Mouse (Mus musculus) kidney, postnatal 0 days (tissue): ENCODE data around the gene Aoc2. TPM values are rescaled to one million over a fixed set of nuclear protein-coding genes. Genes with fewer than 3 reads are reported as not detected.
"Not testable (repeated sequence)": the region's sequence is repeated elsewhere in the genome, so short reads cannot be mapped to it uniquely, and the experiment has no call there.

ENCODE experiments used
- ATAC-seq: fragments of 200-750 bp; cut with Nextera tagmentation; replicated peaks from 2 replicates; pipeline ENCODE4 v1.8.0; 2017; ENCODE audit warnings: low read depth, moderate number of reproducible peaks, moderate TSS enrichment, moderate library complexity; ENCODE audit not compliant: low FRiP score
- DNase-seq: peaks from one replicate; pipeline ENCODE4 v3.0.0-alpha.2; 2016; ENCODE audit warnings: low spot score
- H3K27ac ChIP-seq: fragments of 300-500 bp; sonication (generic); 2 replicates; pipeline ENCODE4 v1.5.1; 2014; ENCODE audit warnings: mild to moderate bottlenecking
- H3K27me3 ChIP-seq: fragments of 300-500 bp; sonication (generic); 2 replicates; pipeline ENCODE4 v1.6.1; 2014; ENCODE audit warnings: low read length, mixed read lengths; ENCODE audit not compliant: insufficient read depth
- H3K36me3 ChIP-seq: fragments of 300-500 bp; sonication (generic); 2 replicates; pipeline ENCODE4 v1.6.1; 2014; ENCODE audit warnings: low read length, mixed read lengths; ENCODE audit not compliant: insufficient read depth
- H3K4me1 ChIP-seq: fragments of 300-500 bp; sonication (generic); replicated peaks from 2 replicates; pipeline ENCODE4 v1.6.1; 2014; ENCODE audit warnings: antibody characterized with exemption, low read length, mixed read lengths; ENCODE audit not compliant: insufficient read depth
- H3K4me2 ChIP-seq: fragments of 300-500 bp; sonication (generic); 2 replicates; pipeline ENCODE4 v1.6.1; 2014; ENCODE audit warnings: mild to moderate bottlenecking, low read length, moderate library complexity, mixed read lengths
- H3K4me3 ChIP-seq: fragments of 300-500 bp; sonication (generic); replicated peaks from 2 replicates; pipeline ENCODE4 v1.5.1; 2014; ENCODE audit warnings: low read depth, low read length
- H3K9ac ChIP-seq: fragments of 300-500 bp; sonication (generic); 2 replicates; pipeline ENCODE4 v1.6.1; 2014; ENCODE audit warnings: low read depth, low read length
- H3K9me3 ChIP-seq: fragments of 300-500 bp; sonication (generic); replicated peaks from 2 replicates; pipeline ENCODE4 v1.6.1; 2016; ENCODE audit warnings: low read length, inconsistent platforms, mixed read lengths
- CTCF ChIP-seq: IDR thresholded peaks from 2 replicates; pipeline ENCODE4 v1.5.1; 2016; ENCODE audit warnings: antibody characterized with exemption, low read depth, mild to moderate bottlenecking, moderate library complexity
- WGBS: fragments of 180-500 bp; shearing (Covaris S2); extraction: QIAGEN DNeasy Blood & Tissue Kit; methylation state at CpG from one replicate; pipeline ENCODE4 v1.1.7; 2014; 5-methylcytosine and 5-hydroxymethylcytosine counted together
- polyA plus RNA-seq: library from polyadenylated mRNA; unstranded; fragments of >200 nt; fragmentation: Nextera tagmentation; extraction: Ambion mirVana; gene quantifications from 2 replicates; pipeline ENCODE4 v1.2.1, GENCODE M21; 2015

The Aoc2 gene
- polyA plus RNA-seq, 1 experiment from 2014 or later, result 0.58 TPM

DNA sequence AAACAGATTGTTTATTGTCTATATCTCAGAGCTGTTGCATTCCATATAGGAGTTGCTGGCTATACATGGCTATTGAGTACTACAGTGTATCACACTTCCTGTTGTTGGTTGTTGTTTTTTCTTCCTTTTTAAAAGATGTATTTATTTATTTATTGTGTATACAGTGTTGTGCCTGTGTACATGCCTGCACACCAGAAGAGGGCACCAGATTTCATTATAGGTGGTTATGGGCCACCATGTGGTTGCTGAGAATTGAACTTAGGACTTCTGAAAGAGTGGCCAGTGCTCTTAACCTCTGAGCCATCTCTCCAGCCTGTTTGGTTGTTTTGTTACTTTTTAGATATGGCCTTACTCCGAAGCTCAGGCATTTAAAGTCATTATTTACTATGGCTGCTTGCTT lies 10.3 kb upstream of the Aoc2 start:
- Histone ChIP-seq H3K4me3 (no peak overlapping the region), H3K9ac (no peak overlapping the region), H3K4me1 (peaks cover 4% of the 10 kb centered on the region), H3K27ac (no peak overlapping the region), H3K9me3 (no peaks in the 10 kb centered on the region), H3K27me3 (no peaks in the 10 kb centered on the region), H3K36me3 (peaks cover 8% of the 10 kb centered on the region), H3K4me2 (no peak overlapping the region)
- WGBS, result 100% methylated on average over 1 of the region's 1 CpGs
- DNase-seq (no peak), ATAC-seq (no peak)
- TF ChIP-seq CTCF, result no peak

GRCm38 (mm10) chr11:101315082-101315650 lies 9.7 kb upstream of the Aoc2 start:
- peak overlapping the region; percentile 76 for H3K4me2 ChIP-seq
- DNase-seq, result no peak
- no peaks in the 10 kb centered on the region for H3K9me3 ChIP-seq
- 84% methylated on average over 8 of the region's 8 CpGs for WGBS
- H3K9ac ChIP-seq, result peak overlapping the region; percentile 86; the same call in 1 of the 2 replicates
- H3K27ac ChIP-seq, result peak overlapping the region; percentile 77
- peak overlapping the region; percentile 93 for H3K4me3 ChIP-seq
- no peaks in the 10 kb centered on the region for H3K27me3 ChIP-seq
- no peak for ATAC-seq
- TF ChIP-seq CTCF, result no peak
- peaks cover 14% of the 10 kb centered on the region for H3K36me3 ChIP-seq
- peaks cover 4% of the 10 kb centered on the region for H3K4me1 ChIP-seq

- TF ChIP-seq CTCF, result no peak
- H3K4me1 ChIP-seq, result peaks cover 4% of the 10 kb centered on the region
- peak within 1 kb of the TSS; percentile 86 for H3K9ac ChIP-seq
- under 1% methylated on average over 62 of the region's 62 CpGs for WGBS
- ATAC-seq (peak; percentile 90), DNase-seq (peak; percentile 95)
- no peaks in the 10 kb centered on the region for H3K27me3 ChIP-seq
- peak within 1 kb of the TSS; percentile 77 for H3K27ac ChIP-seq
- H3K36me3 ChIP-seq, result peaks cover 21% of the 10 kb centered on the region
- peak within 1 kb of the TSS; percentile 76 for H3K4me2 ChIP-seq
- no peaks in the 10 kb centered on the region for H3K9me3 ChIP-seq
- H3K4me3 ChIP-seq, result peak within 1 kb of the TSS; percentile 93
Measured at GRCm38 (mm10) chr11:101315665-101316500, 9.0 kb upstream of the Aoc2 start, which contains the start of gene Psme3. Gene Psme3, plus strand, starts transcription at chr11:101316213.

- under 1% methylated on average over 17 of the region's 17 CpGs for WGBS
- no peak; the same call in 1 of the 2 replicates for ATAC-seq
- peak; percentile 52 for DNase-seq
Measured at GRCm38 (mm10) chr11:101316501-101316917, 8.4 kb upstream of the Aoc2 start.

DNA sequence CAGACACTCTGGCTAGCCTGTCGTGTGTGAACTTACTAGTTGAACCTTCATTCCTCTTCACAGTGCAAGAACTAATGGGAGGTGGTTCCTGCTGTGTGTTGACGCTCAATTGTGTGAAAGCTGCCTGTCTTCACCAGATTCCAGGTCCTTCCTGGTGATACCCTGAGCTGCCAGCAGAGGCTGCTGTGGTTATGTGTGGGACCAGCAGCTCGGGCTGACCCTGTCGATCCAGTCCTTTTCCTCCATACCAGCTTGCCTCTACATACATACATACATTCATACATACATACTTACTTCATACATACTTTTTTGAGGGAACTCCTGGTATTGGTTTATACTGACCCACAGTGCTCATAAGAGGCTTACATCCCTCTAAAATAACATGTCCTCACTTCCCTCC lies 1.3 kb upstream of the Aoc2 start:
- no peak overlapping the region for H3K4me2 ChIP-seq
- H3K36me3 ChIP-seq, result peaks cover 49% of the 10 kb centered on the region
- WGBS, result 8% methylated on average over 4 of the region's 4 CpGs
- DNase-seq (peak; percentile 89), ATAC-seq (peak; percentile 45)
- no peak overlapping the region for H3K4me3 ChIP-seq
- H3K9ac ChIP-seq, result no peak overlapping the region
- no peaks in the 10 kb centered on the region for H3K27me3 ChIP-seq
- no peaks in the 10 kb centered on the region for H3K4me1 ChIP-seq
- H3K9me3 ChIP-seq, result no peaks in the 10 kb centered on the region
- no peak overlapping the region for H3K27ac ChIP-seq
- peak; percentile 96 for TF ChIP-seq CTCF

More at GRCm38 (mm10) chr11:101316501-101316917, 8.4 kb upstream of the Aoc2 start:
- Histone ChIP-seq H3K9me3 (no peaks in the 10 kb centered on the region), H3K4me1 (peaks cover 4% of the 10 kb centered on the region), H3K4me3 (peak overlapping the region; percentile 93), H3K9ac (peak overlapping the region; percentile 86), H3K4me2 (peak overlapping the region; percentile 76), H3K27ac (peak overlapping the region; percentile 77), H3K27me3 (no peaks in the 10 kb centered on the region), H3K36me3 (peaks cover 25% of the 10 kb centered on the region)
- TF ChIP-seq CTCF, result no peak

- 90% methylated on average over 11 of the region's 11 CpGs for WGBS
- 0 out of 2 replicates have a peak, but pooled peaks have one; percentile 11 for ATAC-seq
- peaks cover 34% of the 10 kb centered on the region for H3K36me3 ChIP-seq
Measured at GRCm38 (mm10) chr11:101325201-101325600, 338 bp downstream of the Aoc2 start.

More at GRCm38 (mm10) chr11:101325201-101325600, 338 bp downstream of the Aoc2 start:
- not testable (repeated sequence) for H3K4me1 ChIP-seq, DNase-seq, H3K27ac ChIP-seq, H3K9ac ChIP-seq, H3K4me2 ChIP-seq, H3K9me3 ChIP-seq, H3K27me3 ChIP-seq, H3K4me3 ChIP-seq
